Mouse (Mus musculus) stomach, embryonic 16.5 days (tissue): ENCODE data around the gene Plpp7. TPM values are rescaled to one million over a fixed set of nuclear protein-coding genes. Genes with fewer than 3 reads are reported as not detected.

Experiments used
- ATAC-seq: fragments of 200-750 bp; cut with Nextera tagmentation; 2 replicates; pipeline ENCODE4 v1.8.0; 2017; ENCODE audit warnings: moderate number of reproducible peaks, moderate TSS enrichment; ENCODE audit not compliant: insufficient read depth, low FRiP score
- H3K27ac ChIP-seq: fragments of 300-500 bp; sonication (generic); 2 replicates; pipeline ENCODE4 v1.5.1; 2014; ENCODE audit warnings: low read length
- H3K27me3 ChIP-seq: fragments of 300-500 bp; sonication (generic); 2 replicates; pipeline ENCODE4 v1.6.1; 2014; ENCODE audit warnings: low read length, control low read depth, mixed read lengths; ENCODE audit not compliant: control insufficient read depth, insufficient read depth
- H3K36me3 ChIP-seq: fragments of 300-500 bp; sonication (generic); 2 replicates; pipeline ENCODE4 v1.6.1; 2014; ENCODE audit warnings: low read length; ENCODE audit not compliant: control insufficient read depth, insufficient read depth
- H3K4me1 ChIP-seq: fragments of 300-500 bp; sonication (generic); 2 replicates; pipeline ENCODE4 v1.6.1; 2014; ENCODE audit warnings: low read length, control low read depth, mixed read lengths; ENCODE audit not compliant: control insufficient read depth, insufficient read depth
- H3K4me2 ChIP-seq: fragments of 300-500 bp; sonication (generic); 2 replicates; pipeline ENCODE4 v1.6.1; 2014; ENCODE audit warnings: low read depth, low read length, mixed read lengths
- H3K4me3 ChIP-seq: fragments of 300-500 bp; sonication (generic); replicated peaks from 2 replicates; pipeline ENCODE4 v1.5.1; 2014; ENCODE audit warnings: mild to moderate bottlenecking, low read length
- H3K9ac ChIP-seq: fragments of 300-500 bp; sonication (generic); 2 replicates; pipeline ENCODE4 v1.6.1; 2014; ENCODE audit warnings: low read length
- H3K9me3 ChIP-seq: fragments of 300-500 bp; sonication (generic); replicated peaks from 2 replicates; pipeline ENCODE4 v1.6.1; 2016; ENCODE audit warnings: low read length, control low read depth; ENCODE audit not compliant: control insufficient read depth
- WGBS: fragments of 180-500 bp; shearing (Covaris S2); extraction: QIAGEN DNeasy Blood & Tissue Kit; methylation state at CpG from one replicate; pipeline ENCODE4 v1.1.7; 2014; 5-methylcytosine and 5-hydroxymethylcytosine counted together
- polyA plus RNA-seq: library from polyadenylated mRNA; unstranded; fragments of >200 nt; fragmentation: Nextera tagmentation; extraction: Ambion mirVana; gene quantifications from 2 replicates; pipeline ENCODE4 v1.2.1, GENCODE M21; 2015

Plpp7 gene
- polyA plus RNA-seq, 1 experiment from 2014 or later: 5.7 TPM

- H3K27ac ChIP-seq: no peak overlapping the region
- H3K4me3 ChIP-seq: no peak overlapping the region
- no peak for ATAC-seq
- H3K9me3 ChIP-seq: no peaks in the 10 kb centered on the region
- no peaks in the 10 kb centered on the region for H3K27me3 ChIP-seq
- WGBS: 75% methylated on average over 5 of the region's 5 CpGs
- no peaks in the 10 kb centered on the region for H3K4me1 ChIP-seq
- no peak overlapping the region for H3K4me2 ChIP-seq
- no peaks in the 10 kb centered on the region for H3K36me3 ChIP-seq
- H3K9ac ChIP-seq: no peak overlapping the region
Measured at GRCm38 (mm10) chr2:32065371-32065791, 29.9 kb upstream of the Plpp7 start.

DNA sequence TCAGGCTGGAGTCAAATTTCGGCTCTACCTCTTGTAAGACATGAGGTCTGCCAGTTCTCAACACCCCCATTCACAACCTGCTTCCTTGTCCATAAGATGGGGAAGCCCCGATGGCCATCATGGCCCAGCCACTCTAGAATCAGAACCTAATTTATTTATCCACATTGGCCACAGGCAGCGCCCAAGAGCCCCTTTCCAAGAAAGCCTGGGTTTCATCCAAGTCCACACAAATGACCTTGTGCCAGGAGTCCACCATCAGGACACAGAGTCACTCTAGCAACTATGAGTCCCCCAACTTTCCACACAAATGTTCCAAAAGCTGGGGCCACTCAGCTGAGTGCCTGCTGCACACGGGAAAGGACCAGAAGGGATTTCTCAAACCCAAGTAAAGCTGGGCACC lies 29.3 kb upstream of the Plpp7 start:
- no peak overlapping the region for H3K9ac ChIP-seq
- no peak for ATAC-seq
- 73% methylated on average over 4 of the region's 4 CpGs for WGBS
- no peaks in the 10 kb centered on the region for H3K27me3 ChIP-seq
- H3K4me1 ChIP-seq: no peaks in the 10 kb centered on the region
- no peaks in the 10 kb centered on the region for H3K36me3 ChIP-seq
- no peak overlapping the region for H3K4me3 ChIP-seq
- H3K4me2 ChIP-seq: no peak overlapping the region
- H3K9me3 ChIP-seq: no peaks in the 10 kb centered on the region
- no peak overlapping the region for H3K27ac ChIP-seq

- Histone ChIP-seq H3K9me3 (no peaks in the 10 kb centered on the region), H3K9ac (no peak overlapping the region), H3K4me2 (no peak overlapping the region), H3K4me1 (no peaks in the 10 kb centered on the region), H3K4me3 (no peak overlapping the region), H3K36me3 (no peaks in the 10 kb centered on the region), H3K27ac (no peak overlapping the region), H3K27me3 (no peaks in the 10 kb centered on the region)
- ATAC-seq: no peak
- 51% methylated on average over 31 of the region's 31 CpGs for whole genome bisulfite sequencing
Measured at GRCm38 (mm10) chr2:32068811-32069607, 26.3 kb upstream of the Plpp7 start.

DNA sequence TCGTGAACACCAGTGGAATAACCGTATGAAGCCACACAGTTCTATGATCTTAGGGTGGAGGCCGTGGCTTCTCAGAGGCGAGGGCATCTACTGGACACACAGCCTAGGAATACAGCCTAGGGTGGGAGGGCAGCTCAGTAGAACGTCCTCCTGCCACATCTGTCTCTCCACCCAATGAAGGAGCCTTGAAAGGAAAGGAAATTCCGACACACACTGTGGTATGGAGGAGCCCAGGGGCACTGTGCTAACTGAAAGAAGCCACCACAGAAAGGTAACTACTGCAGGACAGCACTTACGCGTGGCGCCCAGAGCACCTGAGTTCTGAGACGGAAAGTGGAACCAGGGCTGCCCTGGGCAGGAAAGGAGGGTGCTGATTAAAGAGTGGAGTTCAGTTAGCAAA lies 24.6 kb upstream of the Plpp7 start:
- H3K9me3 ChIP-seq: no peaks in the 10 kb centered on the region
- 90% methylated on average over 10 of the region's 10 CpGs for WGBS
- no peak for ATAC-seq
- no peak overlapping the region for H3K9ac ChIP-seq
- no peak overlapping the region for H3K27ac ChIP-seq
- no peaks in the 10 kb centered on the region for H3K4me1 ChIP-seq
- H3K4me3 ChIP-seq: no peak overlapping the region
- no peaks in the 10 kb centered on the region for H3K36me3 ChIP-seq
- no peak overlapping the region for H3K4me2 ChIP-seq
- no peaks in the 10 kb centered on the region for H3K27me3 ChIP-seq

GRCm38 (mm10) chr2:32074404-32074803 lies 20.9 kb upstream of the Plpp7 start:
- ATAC-seq: no peak
- H3K4me3 ChIP-seq: no peak overlapping the region
- H3K27ac ChIP-seq: no peak overlapping the region
- H3K27me3 ChIP-seq: no peaks in the 10 kb centered on the region
- H3K36me3 ChIP-seq: no peaks in the 10 kb centered on the region
- H3K9ac ChIP-seq: no peak overlapping the region
- no peak overlapping the region for H3K4me2 ChIP-seq
- no peaks in the 10 kb centered on the region for H3K9me3 ChIP-seq
- no peaks in the 10 kb centered on the region for H3K4me1 ChIP-seq
- WGBS: 60% methylated on average over 8 of the region's 8 CpGs

DNA sequence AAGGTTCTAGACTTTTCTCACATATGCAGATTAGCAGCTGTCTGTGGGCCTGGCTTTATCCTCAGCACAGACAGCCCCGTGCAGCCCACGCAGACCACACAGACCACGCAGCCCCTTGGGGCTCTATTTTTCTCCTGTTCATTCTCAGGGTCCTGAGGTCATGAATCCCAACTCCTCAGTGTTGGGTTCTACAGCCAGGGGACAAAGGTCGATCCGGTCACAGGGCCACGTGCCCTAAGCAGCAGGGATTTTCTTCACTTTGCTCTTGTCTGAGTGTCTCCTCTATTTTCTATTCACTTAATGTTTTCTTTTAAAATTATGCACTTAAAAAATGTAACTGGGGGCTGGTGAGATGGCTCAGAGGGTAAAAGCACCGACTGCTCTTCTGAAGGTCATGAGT lies 20.0 kb upstream of the Plpp7 start:
- H3K27me3 ChIP-seq: no peaks in the 10 kb centered on the region
- 68% methylated on average over 7 of the region's 7 CpGs for WGBS
- no peak overlapping the region for H3K4me2 ChIP-seq
- H3K4me3 ChIP-seq: no peak overlapping the region
- no peak overlapping the region for H3K27ac ChIP-seq
- no peak for ATAC-seq
- H3K36me3 ChIP-seq: no peaks in the 10 kb centered on the region
- no peaks in the 10 kb centered on the region for H3K4me1 ChIP-seq
- no peaks in the 10 kb centered on the region for H3K9me3 ChIP-seq
- no peak overlapping the region for H3K9ac ChIP-seq

- no peaks in the 10 kb centered on the region for H3K4me1 ChIP-seq
- peaks cover 15% of the 10 kb centered on the region for H3K27me3 ChIP-seq
- H3K4me2 ChIP-seq: no peak overlapping the region
- no peak overlapping the region for H3K9ac ChIP-seq
- no peak overlapping the region for H3K4me3 ChIP-seq
- H3K36me3 ChIP-seq: no peaks in the 10 kb centered on the region
- ATAC-seq: no peak
- H3K27ac ChIP-seq: peak overlapping the region; percentile 2; the same call in 1 of the 2 replicates
- no peaks in the 10 kb centered on the region for H3K9me3 ChIP-seq
- WGBS: 77% methylated on average over 10 of the region's 10 CpGs
Measured at GRCm38 (mm10) chr2:32077744-32078143, 17.6 kb upstream of the Plpp7 start.

- Histone ChIP-seq H3K4me2 (no peak overlapping the region), H3K36me3 (no peaks in the 10 kb centered on the region), H3K27ac (peak overlapping the region; percentile 33), H3K4me3 (no peak overlapping the region), H3K9ac (no peak overlapping the region), H3K4me1 (peaks cover 6% of the 10 kb centered on the region; the same call in 1 of the 2 replicates), H3K27me3 (peaks cover 22% of the 10 kb centered on the region), H3K9me3 (no peaks in the 10 kb centered on the region)
- 40% methylated on average over 8 of the region's 8 CpGs for WGBS
- ATAC-seq: peak; percentile 19; the same call in 1 of the 2 replicates
Measured at GRCm38 (mm10) chr2:32078522-32078921, 16.8 kb upstream of the Plpp7 start.

DNA sequence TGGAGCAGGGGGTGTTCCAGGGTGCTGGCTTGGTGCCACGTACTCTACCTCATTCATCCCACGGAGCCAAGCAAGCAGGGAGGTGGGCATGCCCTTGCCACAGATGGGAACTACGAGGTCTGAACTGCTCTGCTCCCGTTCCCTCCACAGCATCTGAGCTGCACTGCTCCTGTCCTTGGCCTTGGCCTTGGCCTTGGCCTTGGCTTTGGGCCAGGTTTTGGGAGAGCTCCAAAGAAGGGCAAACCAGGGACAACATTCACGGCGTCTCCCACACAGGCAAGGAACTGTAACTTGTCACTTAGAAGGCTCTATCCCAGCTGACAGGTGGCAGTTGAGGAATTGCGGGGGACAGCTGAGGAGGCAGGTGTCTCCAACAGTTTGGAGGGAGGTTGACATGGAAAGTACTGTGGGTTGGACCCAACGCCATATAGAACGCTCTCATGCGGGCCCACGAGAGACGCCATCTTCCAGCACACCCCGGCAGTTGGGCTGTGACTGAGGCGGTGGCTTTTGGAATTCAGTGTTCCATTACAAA lies 16.1 kb upstream of the Plpp7 start:
- Histone ChIP-seq H3K27ac (peak overlapping the region; percentile 33; the same call in 1 of the 2 replicates), H3K36me3 (no peaks in the 10 kb centered on the region), H3K27me3 (peaks cover 29% of the 10 kb centered on the region), H3K9ac (no peak overlapping the region), H3K9me3 (no peaks in the 10 kb centered on the region), H3K4me3 (no peak overlapping the region), H3K4me1 (peaks cover 6% of the 10 kb centered on the region; the same call in 1 of the 2 replicates), H3K4me2 (0 out of 2 replicates have a peak overlapping the region, but pooled peaks have one; percentile 5)
- 86% methylated on average over 14 of the region's 14 CpGs for WGBS
- ATAC-seq: no peak
